Mouse (Mus musculus) intestine, embryonic 16.5 days (tissue): ENCODE data around the gene Tbl1xr1. TPM values are rescaled to one million over a fixed set of nuclear protein-coding genes. Genes with fewer than 3 reads are reported as not detected.
A peak's percentile ranks its signal among the peaks of the same experiment; 100 is the strongest.

ENCODE experiments used
- ATAC-seq: fragments of 200-750 bp; cut with Nextera tagmentation; 2 replicates; pipeline ENCODE4 v1.8.0; 2017; ENCODE audit warnings: moderate TSS enrichment, moderate library complexity
- H3K27ac ChIP-seq: fragments of 300-500 bp; sonication (generic); 2 replicates; pipeline ENCODE4 v1.5.1; 2014; ENCODE audit warnings: mild to moderate bottlenecking, low read length
- H3K27me3 ChIP-seq: fragments of 300-500 bp; sonication (generic); replicated peaks from 2 replicates; pipeline ENCODE4 v1.6.1; 2014; ENCODE audit warnings: low read length, control low read depth, mixed read lengths; ENCODE audit not compliant: control insufficient read depth, insufficient read depth
- H3K36me3 ChIP-seq: fragments of 300-500 bp; sonication (generic); 2 replicates; pipeline ENCODE4 v1.6.1; 2014; ENCODE audit warnings: low read length, control low read depth; ENCODE audit not compliant: control insufficient read depth, insufficient read depth
- H3K4me1 ChIP-seq: fragments of 300-500 bp; sonication (generic); 2 replicates; pipeline ENCODE4 v1.6.1; 2014; ENCODE audit warnings: low read length, control low read depth, mixed read lengths; ENCODE audit not compliant: control insufficient read depth, insufficient read depth
- H3K4me2 ChIP-seq: fragments of 300-500 bp; sonication (generic); 2 replicates; pipeline ENCODE4 v1.6.1; 2014; ENCODE audit warnings: low read depth, low read length, control low read depth
- H3K4me3 ChIP-seq: fragments of 300-500 bp; sonication (generic); 2 replicates; pipeline ENCODE4 v1.5.1; 2014; ENCODE audit warnings: mild to moderate bottlenecking, low read length
- H3K9ac ChIP-seq: fragments of 300-500 bp; sonication (generic); 2 replicates; pipeline ENCODE4 v1.6.1; 2014; ENCODE audit warnings: low read depth, low read length
- H3K9me3 ChIP-seq: fragments of 300-500 bp; sonication (generic); 2 replicates; pipeline ENCODE4 v1.6.1; 2016; ENCODE audit warnings: low read length, control low read depth; ENCODE audit not compliant: control insufficient read depth
- WGBS: fragments of 180-500 bp; shearing (Covaris S2); extraction: QIAGEN DNeasy Blood & Tissue Kit; methylation state at CpG from one replicate; pipeline ENCODE4 v1.1.7; 2014; 5-methylcytosine and 5-hydroxymethylcytosine counted together
- polyA plus RNA-seq: library from polyadenylated mRNA; unstranded; fragments of >200 nt; fragmentation: Nextera tagmentation; extraction: Ambion mirVana; gene quantifications from 2 replicates; pipeline ENCODE4 v1.2.1, GENCODE M21; 2015

Gene Tbl1xr1
- polyA plus RNA-seq, 1 experiment from 2014 or later, result 10.3 TPM

DNA sequence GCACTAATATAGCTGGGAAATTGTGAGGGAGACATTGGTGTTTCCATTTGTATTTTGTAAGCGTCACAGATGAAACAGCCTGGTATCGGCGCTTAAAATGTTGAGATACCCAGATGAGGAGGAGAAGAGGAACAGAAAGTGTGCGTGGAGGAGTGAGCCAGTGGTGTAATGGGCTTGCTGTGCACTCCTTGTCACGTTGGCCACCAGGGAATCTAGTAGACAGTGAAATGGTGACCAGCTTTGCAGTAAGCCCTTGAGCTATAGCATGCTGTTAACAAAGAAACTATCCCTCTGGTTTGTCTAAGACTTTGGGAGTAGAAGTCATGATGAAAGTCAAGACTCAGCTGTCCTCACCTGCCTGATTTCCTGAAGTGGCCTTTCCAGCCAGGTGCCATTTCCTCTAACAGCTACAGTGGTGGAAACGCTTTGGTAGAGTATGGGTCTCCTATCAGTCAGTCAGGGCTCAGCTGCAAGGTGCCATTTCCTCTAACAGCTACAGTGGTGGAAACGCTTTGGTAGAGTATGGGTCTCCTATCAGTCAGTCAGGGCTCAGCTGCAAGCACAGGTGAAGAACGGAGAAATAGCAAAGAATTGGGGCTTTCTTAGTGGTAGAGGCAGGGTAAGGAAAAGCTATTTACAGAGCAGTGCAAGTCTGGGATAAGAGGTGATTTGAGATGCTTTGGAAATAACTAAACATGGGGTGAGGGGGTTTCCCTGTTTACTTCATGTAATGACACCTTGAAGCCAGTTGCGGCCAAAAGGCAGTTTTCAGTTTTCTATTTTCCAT, 61.5 kb downstream of the Tbl1xr1 start:
- Histone ChIP-seq H3K27ac (no peak overlapping the region), H3K9me3 (no peaks in the 10 kb centered on the region), H3K9ac (no peak overlapping the region), H3K36me3 (no peaks in the 10 kb centered on the region), H3K4me1 (no peaks in the 10 kb centered on the region), H3K4me2 (no peak overlapping the region), H3K27me3 (no peaks in the 10 kb centered on the region), H3K4me3 (no peak overlapping the region)
- WGBS, result 85% methylated on average over 9 of the region's 9 CpGs
- no peak for ATAC-seq

DNA sequence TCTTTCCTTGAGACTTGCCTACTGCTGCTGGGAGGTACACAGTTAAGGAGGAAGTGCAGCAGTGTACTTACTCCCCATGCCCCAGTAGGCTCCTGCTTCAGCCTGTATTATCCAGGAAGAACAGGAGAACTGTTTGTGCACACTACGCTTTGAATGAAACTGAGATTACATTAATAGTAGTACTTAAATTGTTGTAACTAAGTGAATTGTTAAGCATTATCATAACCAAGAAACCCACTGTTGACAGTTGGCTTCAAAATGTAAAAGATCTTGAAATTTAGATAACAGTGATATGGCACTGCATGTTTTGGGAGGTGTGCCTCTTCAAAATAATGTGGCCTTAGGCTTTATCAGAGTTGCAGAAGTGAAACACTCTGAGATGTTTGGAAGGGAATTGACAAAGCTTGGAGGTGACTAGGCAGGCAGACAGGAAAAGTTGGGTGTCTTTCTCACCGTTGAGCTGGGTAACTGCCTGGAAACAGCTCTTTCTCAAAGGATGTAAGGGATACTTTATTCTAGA, 62.2 kb downstream of the Tbl1xr1 start:
- Histone ChIP-seq H3K4me2 (no peak overlapping the region), H3K36me3 (no peaks in the 10 kb centered on the region), H3K9me3 (no peaks in the 10 kb centered on the region), H3K27ac (no peak overlapping the region), H3K4me1 (no peaks in the 10 kb centered on the region), H3K9ac (no peak overlapping the region), H3K27me3 (no peaks in the 10 kb centered on the region), H3K4me3 (no peak overlapping the region)
- WGBS, result 72% methylated on average over 2 of the region's 2 CpGs
- ATAC-seq, result no peak

GRCm38 (mm10) chr3:22140111-22140658, 63.7 kb downstream of the Tbl1xr1 start:
- Histone ChIP-seq H3K27ac (no peak overlapping the region), H3K4me3 (no peak overlapping the region), H3K4me1 (no peaks in the 10 kb centered on the region), H3K36me3 (no peaks in the 10 kb centered on the region), H3K27me3 (no peaks in the 10 kb centered on the region), H3K9me3 (no peaks in the 10 kb centered on the region), H3K9ac (no peak overlapping the region), H3K4me2 (no peak overlapping the region)
- no peak for ATAC-seq
- 82% methylated on average over 3 of the region's 3 CpGs for WGBS

DNA sequence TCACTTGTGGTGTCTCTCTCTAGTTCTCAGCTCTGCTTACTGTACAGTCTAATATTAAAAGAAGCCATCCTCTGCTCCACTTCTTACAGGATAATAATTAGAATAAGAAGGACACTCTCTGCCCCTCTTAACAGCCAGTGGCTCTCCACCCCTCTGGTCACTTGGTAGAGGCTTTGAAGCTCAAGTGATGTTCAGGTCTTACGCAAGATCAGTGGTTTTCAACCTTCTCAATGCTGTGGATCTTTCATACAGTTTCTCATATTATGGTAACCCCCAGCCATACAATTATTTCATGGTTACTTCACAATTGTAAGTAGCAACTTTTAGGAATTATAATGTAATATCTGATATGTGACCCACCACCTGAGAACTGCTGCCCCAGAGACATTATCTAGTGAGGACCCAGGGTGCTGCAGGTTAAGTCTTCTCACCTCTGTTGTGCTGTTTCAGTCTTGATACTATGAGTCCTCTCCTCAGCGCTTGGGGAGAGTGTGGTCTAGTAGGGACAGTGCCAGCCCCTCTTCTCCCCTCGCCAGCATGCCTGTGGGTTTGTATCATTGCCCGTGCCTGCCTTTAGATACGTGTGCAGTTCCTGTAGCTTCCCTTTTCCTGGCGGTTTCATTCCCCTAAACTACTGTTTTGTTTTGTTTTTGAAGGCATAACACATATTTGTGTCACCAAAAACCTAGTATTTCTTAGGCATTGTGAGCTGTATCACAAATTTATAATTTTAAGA, 65.7 kb downstream of the Tbl1xr1 start:
- no peak for ATAC-seq
- Histone ChIP-seq H3K9ac (no peak overlapping the region), H3K9me3 (no peaks in the 10 kb centered on the region), H3K4me3 (no peak overlapping the region), H3K4me2 (no peak overlapping the region), H3K27me3 (no peaks in the 10 kb centered on the region), H3K36me3 (no peaks in the 10 kb centered on the region), H3K4me1 (no peaks in the 10 kb centered on the region), H3K27ac (no peak overlapping the region)
- 93% methylated on average over 6 of the region's 6 CpGs for WGBS

DNA sequence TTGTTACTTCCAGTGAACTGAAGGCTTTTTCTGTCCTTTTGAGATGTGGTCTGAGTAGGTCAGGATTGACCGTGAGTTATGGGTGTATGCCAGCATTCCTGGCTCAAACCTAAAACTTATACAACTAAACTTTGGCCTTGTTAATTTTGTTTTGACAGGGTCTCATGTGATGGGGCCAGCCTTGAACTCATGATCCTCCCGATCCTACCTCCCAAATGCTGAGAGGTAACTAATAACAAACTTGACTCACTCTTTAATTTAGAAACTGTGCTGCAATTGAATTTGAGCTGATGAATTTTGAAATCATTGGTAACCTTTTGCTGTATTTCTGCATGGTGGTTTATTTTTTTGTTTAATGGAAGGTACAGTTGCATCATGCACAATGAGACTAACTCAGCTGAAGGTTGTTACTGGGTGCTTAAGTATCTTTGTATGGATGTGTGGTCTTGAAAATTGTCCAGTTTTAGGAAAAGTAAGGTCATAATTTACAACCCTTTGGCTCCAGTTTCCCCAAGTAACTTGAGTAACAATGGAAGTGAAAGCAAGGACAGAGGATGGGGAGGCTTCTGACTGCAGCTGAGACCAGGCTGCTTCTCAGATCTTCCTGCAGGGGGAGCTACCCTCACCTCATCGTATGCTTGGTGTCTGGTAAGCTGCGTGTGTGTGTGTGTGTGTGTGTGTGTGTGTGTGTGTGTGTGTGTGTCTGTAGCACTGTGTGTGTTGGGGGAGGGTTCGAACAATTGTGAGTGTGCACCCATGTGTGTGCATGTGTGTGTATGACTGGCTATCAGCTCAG, 66.6 kb downstream of the Tbl1xr1 start:
- H3K4me1 ChIP-seq, result no peaks in the 10 kb centered on the region
- H3K27ac ChIP-seq, result no peak overlapping the region
- no peak overlapping the region for H3K4me2 ChIP-seq
- WGBS, result 81% methylated on average over 5 of the region's 5 CpGs
- no peaks in the 10 kb centered on the region for H3K27me3 ChIP-seq
- no peak overlapping the region for H3K4me3 ChIP-seq
- H3K36me3 ChIP-seq, result no peaks in the 10 kb centered on the region
- 0 out of 2 replicates have a peak, but pooled peaks have one; percentile 12 for ATAC-seq
- no peaks in the 10 kb centered on the region for H3K9me3 ChIP-seq
- H3K9ac ChIP-seq, result no peak overlapping the region

DNA sequence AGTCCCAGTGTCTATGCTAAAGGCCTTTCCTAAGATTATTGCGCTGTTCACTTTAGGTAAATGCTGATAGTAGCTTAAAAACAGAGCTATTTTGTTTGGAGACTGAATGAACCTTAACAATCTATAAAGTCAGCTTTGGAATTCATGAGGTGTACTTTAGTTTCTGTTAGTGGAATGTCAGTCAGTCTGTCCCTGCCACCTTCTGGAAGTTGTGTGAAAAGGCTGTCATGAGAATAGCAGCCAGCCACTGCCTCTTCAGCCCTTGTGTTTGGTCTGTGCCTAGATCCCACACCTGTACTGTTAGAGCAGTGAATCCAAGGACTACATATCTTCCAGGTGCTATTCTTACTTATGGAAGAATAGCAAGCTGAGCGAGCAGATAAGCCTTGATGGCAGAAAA, 67.8 kb downstream of the Tbl1xr1 start:
- H3K4me1 ChIP-seq, result no peaks in the 10 kb centered on the region

GRCm38 (mm10) chr3:22147433-22147927, 71.0 kb downstream of the Tbl1xr1 start:
- Histone ChIP-seq H3K4me1 (no peaks in the 10 kb centered on the region), H3K36me3 (no peaks in the 10 kb centered on the region), H3K9ac (no peak overlapping the region), H3K4me3 (no peak overlapping the region), H3K27me3 (no peaks in the 10 kb centered on the region), H3K4me2 (no peak overlapping the region), H3K9me3 (no peaks in the 10 kb centered on the region), H3K27ac (no peak overlapping the region)
- 62% methylated on average over 1 of the region's 1 CpGs for WGBS
- no peak for ATAC-seq

More for the DNA sequence above, 67.8 kb downstream of the Tbl1xr1 start:
- Histone ChIP-seq H3K27me3 (no peaks in the 10 kb centered on the region), H3K36me3 (no peaks in the 10 kb centered on the region), H3K9ac (no peak overlapping the region), H3K9me3 (no peaks in the 10 kb centered on the region), H3K4me2 (no peak overlapping the region), H3K4me3 (no peak overlapping the region), H3K27ac (no peak overlapping the region)
- 90% methylated on average over 2 of the region's 2 CpGs for WGBS
- peak; percentile 36; the same call in 1 of the 2 replicates for ATAC-seq

GRCm38 (mm10) chr3:22148306-22148932, 72.0 kb downstream of the Tbl1xr1 start:
- H3K36me3 ChIP-seq, result no peaks in the 10 kb centered on the region
- no peak overlapping the region for H3K4me3 ChIP-seq
- H3K4me1 ChIP-seq, result no peaks in the 10 kb centered on the region
- H3K27ac ChIP-seq, result no peak overlapping the region
- no peaks in the 10 kb centered on the region for H3K9me3 ChIP-seq
- WGBS, result 70% methylated on average over 6 of the region's 6 CpGs
- ATAC-seq, result peak; percentile 79
- no peaks in the 10 kb centered on the region for H3K27me3 ChIP-seq
- no peak overlapping the region for H3K4me2 ChIP-seq
- no peak overlapping the region for H3K9ac ChIP-seq
